Mouse (Mus musculus): ENCODE data around the gene Gm20481. TPM values are rescaled to one million over a fixed set of nuclear protein-coding genes. Genes with fewer than 3 reads are reported as not detected.
"Not testable (repeated sequence)": the region's sequence is repeated elsewhere in the genome, so short reads cannot be mapped to it uniquely, and the experiment has no call there.

Gene Gm20481
- polyA plus RNA-seq, 1 experiment from 2014 or later, result not detected

GRCm38 (mm10) chr17:35005158-35005557 is 35.4 kb downstream of the Gm20481 start:
- WGBS, result 96% methylated on average over 10 of the region's 10 CpGs
- Histone ChIP-seq H3K4me1 (peaks cover 20% of the 10 kb centered on the region), H3K36me3 (peaks cover 73% of the 10 kb centered on the region), H3K4me3 (no peak overlapping the region), H3K27me3 (ENCODE audit: low read depth, poor library complexity, severe bottlenecking) (no peaks in the 10 kb centered on the region), H3K27ac (no peak overlapping the region), H3K9me3 (replicated peaks) (no peaks in the 10 kb centered on the region)
- DNase-seq (ENCODE audit: low spot score), result no peak

- H3K4me1 ChIP-seq, result peaks cover 15% of the 10 kb centered on the region
- H3K4me3 ChIP-seq; H3K9me3 ChIP-seq (replicated peaks); H3K27me3 ChIP-seq (ENCODE audit: low read depth, poor library complexity, severe bottlenecking); DNase-seq (ENCODE audit: low spot score); H3K27ac ChIP-seq: not testable (repeated sequence)
- WGBS, result 99% methylated on average over 4 of the region's 5 CpGs
- H3K36me3 ChIP-seq, result peaks cover 81% of the 10 kb centered on the region
These were observed 36.2 kb downstream of the Gm20481 start for GRCm38 (mm10) chr17:35005902-35006301.

- DNase-seq (ENCODE audit: low spot score), result no peak
- H3K9me3 ChIP-seq (replicated peaks), result no peaks in the 10 kb centered on the region
- H3K4me3 ChIP-seq, result no peak overlapping the region
- peaks cover 11% of the 10 kb centered on the region for H3K4me1 ChIP-seq
- peaks cover 94% of the 10 kb centered on the region for H3K36me3 ChIP-seq
- WGBS, result 96% methylated on average over 7 of the region's 7 CpGs
- H3K27ac ChIP-seq, result no peak overlapping the region
- no peaks in the 10 kb centered on the region for H3K27me3 ChIP-seq (ENCODE audit: low read depth, poor library complexity, severe bottlenecking)
These were observed 37.8 kb downstream of the Gm20481 start for GRCm38 (mm10) chr17:35007387-35007991.

GRCm38 (mm10) chr17:35009586-35009985 is 39.9 kb downstream of the Gm20481 start:
- Histone ChIP-seq H3K27ac (no peak overlapping the region), H3K27me3 (ENCODE audit: low read depth, poor library complexity, severe bottlenecking) (no peaks in the 10 kb centered on the region), H3K36me3 (peaks cover 99% of the 10 kb centered on the region), H3K4me3 (no peak overlapping the region), H3K9me3 (replicated peaks) (no peaks in the 10 kb centered on the region), H3K4me1 (no peaks in the 10 kb centered on the region)
- 93% methylated on average over 7 of the region's 7 CpGs for WGBS
- no peak for DNase-seq (ENCODE audit: low spot score)

GRCm38 (mm10) chr17:35011440-35011839 is 41.7 kb downstream of the Gm20481 start:
- peak; percentile 28 for DNase-seq (ENCODE audit: low spot score)
- H3K36me3 ChIP-seq, result peaks cover 100% of the 10 kb centered on the region
- no peak overlapping the region for H3K4me3 ChIP-seq
- H3K27me3 ChIP-seq (ENCODE audit: low read depth, poor library complexity, severe bottlenecking), result no peaks in the 10 kb centered on the region
- no peaks in the 10 kb centered on the region for H3K4me1 ChIP-seq
- WGBS, result 92% methylated on average over 8 of the region's 8 CpGs
- H3K27ac ChIP-seq, result no peak overlapping the region
- H3K9me3 ChIP-seq (replicated peaks), result no peaks in the 10 kb centered on the region

GRCm38 (mm10) chr17:35012430-35012829 is 42.7 kb downstream of the Gm20481 start:
- WGBS, result 86% methylated on average over 13 of the region's 13 CpGs
- Histone ChIP-seq H3K27ac (no peak overlapping the region), H3K4me3 (no peak overlapping the region), H3K4me1 (no peaks in the 10 kb centered on the region), H3K36me3 (peaks cover 100% of the 10 kb centered on the region), H3K27me3 (ENCODE audit: low read depth, poor library complexity, severe bottlenecking) (no peaks in the 10 kb centered on the region), H3K9me3 (replicated peaks) (no peaks in the 10 kb centered on the region)
- DNase-seq (ENCODE audit: low spot score), result peak; percentile 28

- 82% methylated on average over 6 of the region's 6 CpGs for WGBS
- Histone ChIP-seq H3K27ac (no peak overlapping the region), H3K9me3 (replicated peaks) (no peaks in the 10 kb centered on the region), H3K36me3 (peaks cover 99% of the 10 kb centered on the region), H3K4me1 (no peaks in the 10 kb centered on the region), H3K4me3 (no peak overlapping the region), H3K27me3 (ENCODE audit: low read depth, poor library complexity, severe bottlenecking) (no peaks in the 10 kb centered on the region)
- peak; percentile 29 for DNase-seq (ENCODE audit: low spot score)
These were observed 43.5 kb downstream of the Gm20481 start for GRCm38 (mm10) chr17:35013221-35013620.

GRCm38 (mm10) chr17:35015296-35015695 is 45.6 kb downstream of the Gm20481 start:
- DNase-seq (ENCODE audit: low spot score), result no peak
- H3K9me3 ChIP-seq (replicated peaks), result no peaks in the 10 kb centered on the region
- H3K4me3 ChIP-seq, result 0 out of 2 replicates have a peak overlapping the region, but pooled peaks have one; percentile 4
- no peaks in the 10 kb centered on the region for H3K27me3 ChIP-seq (ENCODE audit: low read depth, poor library complexity, severe bottlenecking)
- 0 out of 2 replicates have a peak overlapping the region, but pooled peaks have one; percentile 16 for H3K27ac ChIP-seq
- no peaks in the 10 kb centered on the region for H3K4me1 ChIP-seq
- H3K36me3 ChIP-seq, result peaks cover 81% of the 10 kb centered on the region
- 95% methylated on average over 16 of the region's 16 CpGs for WGBS

- 90% methylated on average over 12 of the region's 12 CpGs for WGBS
- 0 out of 2 replicates have a peak within 1 kb of the TSS, but pooled peaks have one; percentile 11 for H3K4me3 ChIP-seq
- peak; percentile 32 for DNase-seq (ENCODE audit: low spot score)
- peaks cover 4% of the 10 kb centered on the region for H3K4me1 ChIP-seq
- H3K27ac ChIP-seq, result 0 out of 2 replicates have a peak within 1 kb of the TSS, but pooled peaks have one; percentile 16
- peaks cover 70% of the 10 kb centered on the region for H3K36me3 ChIP-seq
- no peaks in the 10 kb centered on the region for H3K9me3 ChIP-seq (replicated peaks)
- no peaks in the 10 kb centered on the region for H3K27me3 ChIP-seq (ENCODE audit: low read depth, poor library complexity, severe bottlenecking)
These were observed 46.7 kb downstream of the Gm20481 start, which contains the start of gene Vwa7 for GRCm38 (mm10) chr17:35016376-35016775. Vwa7 (plus strand) TSS chr17:35016579.

- H3K4me1 ChIP-seq, result peaks cover 10% of the 10 kb centered on the region
- H3K9me3 ChIP-seq (replicated peaks), result no peaks in the 10 kb centered on the region
- H3K36me3 ChIP-seq, result peaks cover 64% of the 10 kb centered on the region
- DNase-seq (ENCODE audit: low spot score), result peak; percentile 33
- no peaks in the 10 kb centered on the region for H3K27me3 ChIP-seq (ENCODE audit: low read depth, poor library complexity, severe bottlenecking)
- 80% methylated on average over 10 of the region's 10 CpGs for WGBS
- H3K27ac ChIP-seq, result no peak overlapping the region
- no peak overlapping the region for H3K4me3 ChIP-seq
These were observed 47.3 kb downstream of the Gm20481 start for GRCm38 (mm10) chr17:35016791-35017705.

- H3K9me3 ChIP-seq (replicated peaks), result no peaks in the 10 kb centered on the region
- H3K27ac ChIP-seq, result no peak overlapping the region
- 74% methylated on average over 14 of the region's 14 CpGs for WGBS
- H3K4me1 ChIP-seq, result peaks cover 12% of the 10 kb centered on the region
- H3K36me3 ChIP-seq, result peaks cover 57% of the 10 kb centered on the region
- no peaks in the 10 kb centered on the region for H3K27me3 ChIP-seq (ENCODE audit: low read depth, poor library complexity, severe bottlenecking)
- H3K4me3 ChIP-seq, result no peak overlapping the region
- peak; percentile 28 for DNase-seq (ENCODE audit: low spot score)
These were observed 48.0 kb downstream of the Gm20481 start for GRCm38 (mm10) chr17:35017706-35018030.

- Histone ChIP-seq H3K9me3 (replicated peaks) (no peaks in the 10 kb centered on the region), H3K4me3 (no peak overlapping the region), H3K27me3 (ENCODE audit: low read depth, poor library complexity, severe bottlenecking) (no peaks in the 10 kb centered on the region), H3K4me1 (peaks cover 12% of the 10 kb centered on the region), H3K27ac (no peak overlapping the region; the same call in 1 of the 2 replicates), H3K36me3 (peaks cover 52% of the 10 kb centered on the region)
- WGBS, result 85% methylated on average over 3 of the region's 3 CpGs
- no peak for DNase-seq (ENCODE audit: low spot score)
These were observed 48.5 kb downstream of the Gm20481 start for GRCm38 (mm10) chr17:35018171-35018570.

GRCm38 (mm10) chr17:35019894-35020293 is 50.2 kb downstream of the Gm20481 start:
- Histone ChIP-seq H3K4me1 (peaks cover 30% of the 10 kb centered on the region), H3K4me3 (no peak overlapping the region), H3K27ac (no peak overlapping the region), H3K9me3 (replicated peaks) (no peaks in the 10 kb centered on the region), H3K27me3 (ENCODE audit: low read depth, poor library complexity, severe bottlenecking) (no peaks in the 10 kb centered on the region), H3K36me3 (peaks cover 35% of the 10 kb centered on the region)
- WGBS, result 78% methylated on average over 11 of the region's 11 CpGs
- DNase-seq (ENCODE audit: low spot score), result peak; percentile 30
